Mouse (Mus musculus) kidney, adult 2 months (tissue): ENCODE data around the gene Atp2b2. TPM values are rescaled to one million over a fixed set of nuclear protein-coding genes. Genes with fewer than 3 reads are reported as not detected.
A peak's percentile ranks its signal among the peaks of the same experiment; 100 is the strongest.

Experiments used
- DNase-seq: peaks from one replicate; pipeline ENCODE4 v3.0.0; 2021
- H3K27ac ChIP-seq: fragments of 200-500 bp; 2 replicates; pipeline ENCODE4 v1.5.1; 2012; ENCODE audit warnings: low read depth, low read length, control low read depth, inconsistent platforms; ENCODE audit not compliant: insufficient read depth
- H3K27me3 ChIP-seq: fragments of 200-500 bp; replicated peaks from 2 replicates; pipeline ENCODE4 v1.6.1; 2012; ENCODE audit warnings: mild to moderate bottlenecking, moderate library complexity, low read length, inconsistent platforms; ENCODE audit not compliant: control insufficient read depth, insufficient read depth
- H3K36me3 ChIP-seq: fragments of 200-500 bp; 2 replicates; pipeline ENCODE4 v1.6.1; 2012; ENCODE audit warnings: mild to moderate bottlenecking, moderate library complexity, low read length, inconsistent platforms; ENCODE audit not compliant: control insufficient read depth, insufficient read depth
- H3K4me1 ChIP-seq: fragments of 200-500 bp; 2 replicates; pipeline ENCODE4 v1.6.1; 2011; ENCODE audit warnings: low read length; ENCODE audit not compliant: control insufficient read depth, insufficient read depth
- H3K4me3 ChIP-seq: fragments of 200-500 bp; 2 replicates; pipeline ENCODE4 v1.5.1; 2011; ENCODE audit warnings: mild to moderate bottlenecking, low read depth, low read length, control low read depth; ENCODE audit not compliant: insufficient read depth
- CTCF ChIP-seq: fragments of 200-500 bp; conservative IDR thresholded peaks from 2 replicates; pipeline ENCODE4 v1.5.1; 2011; ENCODE audit warnings: low read depth, mild to moderate bottlenecking, control low read depth, low read length, moderate library complexity, mixed read lengths; ENCODE audit not compliant: insufficient read depth, insufficient read length
- POLR2A ChIP-seq: fragments of 200-500 bp; IDR thresholded peaks from one replicate; pipeline ENCODE4 v1.6.1; 2011; ENCODE audit warnings: low read depth, low read length, control low read depth
- WGBS: fragments of 180-500 bp; shearing (Covaris S2); methylation state at CpG from one replicate; pipeline ENCODE4 v1.1.7; 2018; 5-methylcytosine and 5-hydroxymethylcytosine counted together
- polyA plus RNA-seq: library from polyadenylated mRNA; depleted of rRNA; stranded (reverse); fragments of >200 nt; gene quantifications from 2 replicates; pipeline ENCODE4 v1.2.3, GENCODE M21; 2012

Atp2b2 gene
- polyA plus RNA-seq, 1 experiment = 0.84 TPM

- Histone ChIP-seq H3K4me3 (no peak overlapping the region), H3K27me3 (no peaks in the 10 kb centered on the region), H3K36me3 (no peaks in the 10 kb centered on the region), H3K4me1 (no peaks in the 10 kb centered on the region), H3K27ac (no peak overlapping the region)
- WGBS = 61% methylated on average over 3 of the region's 3 CpGs
- no peak for TF ChIP-seq CTCF
- no peak for TF ChIP-seq POLR2A
- no peak for DNase-seq
Observed at GRCm38 (mm10) chr6:113799915-113800314, 242.5 kb downstream of the Atp2b2 start.

DNA sequence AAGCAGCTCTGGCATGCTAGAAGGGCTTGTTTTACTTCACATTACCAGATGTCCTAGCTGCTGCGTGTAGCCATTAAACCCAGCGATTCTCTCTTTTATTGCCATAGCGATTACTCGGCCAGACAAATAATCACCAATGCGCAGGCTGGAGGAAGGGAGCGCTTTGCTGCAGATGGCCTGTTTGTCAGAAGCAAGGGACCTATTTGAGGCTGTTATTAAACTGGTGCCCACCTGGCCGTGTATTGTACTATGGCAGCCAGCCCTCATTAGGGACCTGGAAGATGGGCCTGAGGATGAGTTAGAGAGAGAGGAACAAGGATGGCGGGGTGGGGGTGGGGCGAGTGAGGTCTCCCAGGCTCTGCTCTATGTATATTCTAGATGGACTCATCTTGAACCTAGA is 243.1 kb downstream of the Atp2b2 start:
- no peak for DNase-seq
- Histone ChIP-seq H3K4me3 (no peak overlapping the region), H3K27me3 (no peaks in the 10 kb centered on the region), H3K36me3 (no peaks in the 10 kb centered on the region), H3K4me1 (no peaks in the 10 kb centered on the region), H3K27ac (no peak overlapping the region)
- TF ChIP-seq POLR2A = no peak
- no peak for TF ChIP-seq CTCF
- WGBS = 56% methylated on average over 9 of the region's 9 CpGs

DNA sequence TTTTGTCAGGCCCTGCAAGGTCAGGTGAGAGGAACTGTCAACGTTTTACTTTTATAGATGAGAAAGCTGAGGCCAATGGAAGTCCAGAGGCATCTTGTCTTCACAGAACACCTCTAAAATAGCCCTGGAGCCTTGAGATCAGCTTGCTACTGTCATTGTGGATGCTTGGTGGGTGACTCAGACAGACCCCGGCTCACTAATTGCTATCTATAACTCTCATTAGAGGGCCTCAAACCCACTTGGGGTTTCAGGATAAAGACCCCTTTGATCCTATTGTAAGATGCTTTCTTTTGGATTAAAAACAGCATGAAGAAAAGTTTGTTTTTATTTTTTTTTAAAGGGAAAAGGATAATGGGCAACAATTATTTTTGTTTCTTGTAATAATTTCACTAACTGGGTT is 243.5 kb downstream of the Atp2b2 start:
- H3K4me3 ChIP-seq = no peak overlapping the region
- H3K4me1 ChIP-seq = no peaks in the 10 kb centered on the region
- H3K36me3 ChIP-seq = no peaks in the 10 kb centered on the region
- no peak for DNase-seq
- no peak overlapping the region for H3K27ac ChIP-seq
- 31% methylated on average over 2 of the region's 2 CpGs for WGBS
- TF ChIP-seq CTCF = no peak
- TF ChIP-seq POLR2A = no peak
- no peaks in the 10 kb centered on the region for H3K27me3 ChIP-seq

DNA sequence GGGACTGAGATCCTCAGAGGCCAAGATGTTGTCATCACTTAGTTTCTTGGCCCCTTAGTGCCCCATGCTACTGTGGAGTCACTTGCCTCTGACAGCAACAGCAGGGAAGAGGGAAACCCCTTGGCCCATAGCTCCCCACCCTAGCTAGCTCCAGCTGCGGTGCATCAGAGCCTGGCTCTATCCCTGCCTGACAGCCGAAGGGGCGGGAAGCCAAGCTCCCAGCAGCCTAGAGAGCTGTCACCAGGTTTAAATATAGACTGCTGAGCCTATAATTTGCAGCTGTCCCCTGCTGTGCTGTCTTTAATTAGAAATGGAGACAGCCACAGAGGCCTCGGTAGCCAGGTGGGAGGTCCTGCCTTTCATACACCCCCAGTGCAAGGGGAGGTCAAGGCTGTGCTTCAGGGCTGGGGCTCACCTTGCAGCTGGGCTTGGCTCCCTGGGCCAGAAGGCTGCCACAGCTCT is 247.1 kb downstream of the Atp2b2 start:
- DNase-seq = peak; percentile 36
- no peaks in the 10 kb centered on the region for H3K27me3 ChIP-seq
- 12% methylated on average over 4 of the region's 4 CpGs for WGBS
- H3K4me1 ChIP-seq = no peaks in the 10 kb centered on the region
- H3K36me3 ChIP-seq = no peaks in the 10 kb centered on the region
- no peak overlapping the region for H3K27ac ChIP-seq
- no peak overlapping the region for H3K4me3 ChIP-seq
- TF ChIP-seq POLR2A = no peak
- no peak for TF ChIP-seq CTCF

- Histone ChIP-seq H3K36me3 (no peaks in the 10 kb centered on the region), H3K27ac (no peak overlapping the region), H3K4me1 (no peaks in the 10 kb centered on the region), H3K27me3 (no peaks in the 10 kb centered on the region), H3K4me3 (no peak overlapping the region)
- 74% methylated on average over 5 of the region's 5 CpGs for WGBS
- TF ChIP-seq CTCF (no peak), POLR2A (no peak)
- no peak for DNase-seq
Observed at GRCm38 (mm10) chr6:113792368-113792767, 250.0 kb downstream of the Atp2b2 start.

GRCm38 (mm10) chr6:113791012-113791411 is 251.4 kb downstream of the Atp2b2 start:
- DNase-seq = no peak
- 77% methylated on average over 8 of the region's 8 CpGs for WGBS
- no peaks in the 10 kb centered on the region for H3K27me3 ChIP-seq
- no peak for TF ChIP-seq CTCF
- no peak for TF ChIP-seq POLR2A
- no peaks in the 10 kb centered on the region for H3K36me3 ChIP-seq
- no peaks in the 10 kb centered on the region for H3K4me1 ChIP-seq
- no peak overlapping the region for H3K27ac ChIP-seq
- H3K4me3 ChIP-seq = no peak overlapping the region

GRCm38 (mm10) chr6:113787459-113787968 is 254.9 kb downstream of the Atp2b2 start:
- Histone ChIP-seq H3K4me3 (no peak overlapping the region), H3K27me3 (no peaks in the 10 kb centered on the region), H3K36me3 (no peaks in the 10 kb centered on the region), H3K27ac (no peak overlapping the region), H3K4me1 (no peaks in the 10 kb centered on the region)
- whole genome bisulfite sequencing = 17% methylated on average over 6 of the region's 6 CpGs
- TF ChIP-seq CTCF (no peak), POLR2A (no peak)
- no peak for DNase-seq

DNA sequence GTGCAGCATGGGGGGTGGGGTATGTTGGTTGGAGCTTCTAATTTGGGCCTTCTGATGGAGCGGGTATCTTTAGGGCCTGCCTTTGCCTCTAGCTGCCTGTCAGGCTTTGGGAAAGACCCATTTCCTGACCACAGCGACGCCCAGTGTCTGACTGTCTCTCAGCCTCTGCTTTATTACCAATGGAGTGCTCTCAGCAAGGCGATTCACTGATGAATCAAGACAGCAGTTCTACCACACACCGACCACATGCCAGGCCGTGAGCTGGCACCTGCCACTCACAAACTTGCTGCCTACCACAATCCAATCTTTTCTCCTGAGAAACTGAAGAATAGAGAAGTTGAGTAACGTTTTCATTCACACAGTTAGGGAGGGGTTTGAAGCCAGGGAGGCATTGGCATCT is 256.8 kb downstream of the Atp2b2 start:
- WGBS = 82% methylated on average over 7 of the region's 7 CpGs
- H3K4me3 ChIP-seq = no peak overlapping the region

More for the DNA sequence above, 256.8 kb downstream of the Atp2b2 start:
- Histone ChIP-seq H3K27ac (no peak overlapping the region), H3K27me3 (no peaks in the 10 kb centered on the region), H3K4me1 (no peaks in the 10 kb centered on the region), H3K36me3 (no peaks in the 10 kb centered on the region)
- no peak for DNase-seq
- TF ChIP-seq POLR2A (no peak), CTCF (no peak)
